Mouse (Mus musculus): ENCODE measurements around the gene Arhgap19. TPM values are rescaled to one million over a fixed set of nuclear protein-coding genes. Genes with fewer than 3 reads are reported as not detected.
A peak's percentile ranks its signal among the peaks of the same experiment; 100 is the strongest.

The Arhgap19 gene
- polyA plus RNA-seq, 1 experiment from 2014 or later = 6.3 TPM

- H3K27me3 ChIP-seq = no peaks in the 10 kb centered on the region
- no peaks in the 10 kb centered on the region; the same call in 1 of the 2 replicates for H3K36me3 ChIP-seq
- H3K4me2 ChIP-seq = no peak overlapping the region
- no peak for ATAC-seq (ENCODE audit: low FRiP score)
- no peak overlapping the region for H3K9ac ChIP-seq
- no peaks in the 10 kb centered on the region for H3K4me1 ChIP-seq (replicated peaks)
- no peaks in the 10 kb centered on the region for H3K9me3 ChIP-seq
- H3K4me3 ChIP-seq = no peak overlapping the region
- no peak overlapping the region for H3K27ac ChIP-seq
Observed at GRCm38 (mm10) chr19:41794017-41794416, 7.8 kb downstream of the Arhgap19 start.

- no peak overlapping the region for H3K4me3 ChIP-seq
- no peak overlapping the region for H3K4me2 ChIP-seq
- H3K9ac ChIP-seq = no peak overlapping the region
- H3K36me3 ChIP-seq = no peaks in the 10 kb centered on the region; the same call in 1 of the 2 replicates
- no peak for ATAC-seq (ENCODE audit: low FRiP score)
- H3K9me3 ChIP-seq = no peaks in the 10 kb centered on the region
- no peak overlapping the region for H3K27ac ChIP-seq
- WGBS = 92% methylated on average over 1 of the region's 1 CpGs
- no peaks in the 10 kb centered on the region for H3K27me3 ChIP-seq
- H3K4me1 ChIP-seq (replicated peaks) = no peaks in the 10 kb centered on the region
Observed at GRCm38 (mm10) chr19:41792934-41793486, 8.8 kb downstream of the Arhgap19 start.

DNA sequence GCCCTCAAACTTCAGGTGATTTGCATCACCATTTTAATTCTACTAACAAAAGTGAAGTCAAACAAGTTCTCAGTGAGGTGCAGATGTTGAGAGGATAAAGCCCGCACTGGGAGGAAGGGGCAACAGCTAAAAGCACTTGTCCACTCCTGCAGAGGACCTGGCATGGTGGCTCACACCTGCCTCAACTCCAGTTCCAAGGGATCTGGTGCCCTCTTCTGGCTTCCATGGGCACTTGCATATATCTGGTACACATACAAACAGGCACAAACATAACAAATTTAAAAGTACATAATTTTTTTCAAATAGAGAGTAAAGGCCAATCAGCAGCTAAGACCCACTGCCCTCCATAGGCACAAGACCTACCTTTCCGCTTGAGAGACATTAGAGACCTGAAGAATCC, 10.5 kb downstream of the Arhgap19 start:
- Histone ChIP-seq H3K9ac (no peak overlapping the region), H3K27ac (no peak overlapping the region), H3K4me1 (replicated peaks) (no peaks in the 10 kb centered on the region), H3K4me2 (no peak overlapping the region), H3K4me3 (no peak overlapping the region), H3K36me3 (peaks cover 2% of the 10 kb centered on the region), H3K9me3 (no peaks in the 10 kb centered on the region), H3K27me3 (no peaks in the 10 kb centered on the region)
- WGBS = 93% methylated on average over 2 of the region's 2 CpGs
- ATAC-seq (ENCODE audit: low FRiP score) = no peak

DNA sequence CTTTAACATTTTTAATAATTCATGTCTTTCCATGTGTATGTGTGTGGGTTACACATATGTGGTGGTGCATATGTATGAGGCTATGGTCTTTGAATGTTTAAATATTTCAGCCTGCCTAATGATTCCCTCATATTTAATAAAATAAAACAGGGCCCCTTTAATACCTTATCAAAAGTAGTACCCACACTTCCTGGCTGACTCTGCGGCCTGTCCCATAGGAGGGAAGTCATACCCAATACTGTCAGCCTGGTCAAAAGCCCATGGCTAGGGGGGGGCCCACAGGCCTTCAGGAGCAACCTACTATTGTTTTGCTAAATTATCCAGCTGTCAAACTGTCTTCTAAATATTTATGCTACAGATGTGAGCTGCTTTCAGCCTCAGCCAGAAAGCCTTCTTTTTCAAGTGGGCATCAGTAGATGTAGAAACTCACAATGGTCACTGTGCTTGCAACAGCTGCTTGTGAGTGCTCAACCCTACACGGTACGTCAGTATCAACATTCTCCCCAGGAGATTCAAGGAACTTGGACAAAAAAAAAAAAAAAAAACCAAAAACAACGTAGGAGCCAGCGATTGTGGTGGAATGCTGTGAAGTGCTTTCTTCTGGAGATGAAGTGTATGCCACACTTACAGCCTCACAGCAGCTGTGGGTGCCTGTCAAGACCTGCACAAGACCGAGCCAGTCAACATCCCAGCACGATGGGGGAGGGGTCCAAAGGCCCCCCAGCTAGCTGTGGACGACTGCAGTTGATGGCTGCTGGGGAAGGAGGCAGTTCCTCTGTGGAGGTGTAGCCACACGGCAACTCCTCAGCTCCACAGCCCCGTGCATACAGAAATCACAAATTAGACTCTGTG, 12.5 kb downstream of the Arhgap19 start:
- 77% methylated on average over 10 of the region's 10 CpGs for WGBS
- Histone ChIP-seq H3K27ac (no peak overlapping the region), H3K4me2 (no peak overlapping the region), H3K36me3 (peaks cover 14% of the 10 kb centered on the region), H3K27me3 (no peaks in the 10 kb centered on the region), H3K9me3 (no peaks in the 10 kb centered on the region), H3K4me3 (no peak overlapping the region), H3K9ac (no peak overlapping the region), H3K4me1 (replicated peaks) (no peaks in the 10 kb centered on the region)
- no peak for ATAC-seq (ENCODE audit: low FRiP score)

DNA sequence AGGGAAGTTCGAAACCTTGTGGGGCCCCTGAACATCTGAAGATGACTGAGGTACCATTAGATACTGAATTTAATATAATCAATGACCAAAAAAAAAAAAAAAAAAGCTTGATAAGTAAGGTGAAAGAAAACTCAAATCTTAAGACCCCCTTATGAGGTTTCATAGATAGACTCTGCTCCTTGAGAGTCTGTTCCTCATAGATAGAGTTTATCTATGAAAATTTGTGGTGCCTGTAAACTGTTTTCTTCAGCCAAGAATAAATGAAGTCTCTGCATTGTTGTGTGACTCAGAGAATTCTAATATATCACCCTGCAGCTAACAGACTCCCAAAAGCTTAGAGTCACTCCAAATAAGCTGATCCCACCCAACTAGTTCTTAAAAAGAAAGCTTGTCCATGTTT, 15.0 kb downstream of the Arhgap19 start:
- Histone ChIP-seq H3K27me3 (no peaks in the 10 kb centered on the region), H3K4me3 (no peak overlapping the region), H3K4me2 (no peak overlapping the region), H3K9me3 (no peaks in the 10 kb centered on the region), H3K27ac (no peak overlapping the region), H3K9ac (no peak overlapping the region), H3K36me3 (peaks cover 14% of the 10 kb centered on the region), H3K4me1 (replicated peaks) (no peaks in the 10 kb centered on the region)
- 90% methylated on average over 1 of the region's 1 CpGs for WGBS
- ATAC-seq (ENCODE audit: low FRiP score) = no peak

GRCm38 (mm10) chr19:41777514-41777913, 24.3 kb downstream of the Arhgap19 start:
- Histone ChIP-seq H3K27me3 (no peaks in the 10 kb centered on the region), H3K4me3 (no peak overlapping the region), H3K36me3 (peaks cover 44% of the 10 kb centered on the region), H3K9me3 (no peaks in the 10 kb centered on the region), H3K9ac (no peak overlapping the region), H3K27ac (no peak overlapping the region), H3K4me1 (replicated peaks) (no peaks in the 10 kb centered on the region), H3K4me2 (no peak overlapping the region)
- no peak for ATAC-seq (ENCODE audit: low FRiP score)
- WGBS = 85% methylated on average over 6 of the region's 6 CpGs

GRCm38 (mm10) chr19:41768711-41769110, 33.1 kb downstream of the Arhgap19 start:
- Histone ChIP-seq H3K4me2 (no peak overlapping the region), H3K9ac (no peak overlapping the region), H3K36me3 (peaks cover 16% of the 10 kb centered on the region), H3K4me1 (replicated peaks) (0 out of 2 replicates have a peak, but pooled peaks cover 6% of the 10 kb centered on the region), H3K4me3 (no peak overlapping the region), H3K27me3 (no peaks in the 10 kb centered on the region), H3K9me3 (no peaks in the 10 kb centered on the region), H3K27ac (no peak overlapping the region)
- 92% methylated on average over 7 of the region's 7 CpGs for WGBS
- ATAC-seq (ENCODE audit: low FRiP score) = no peak

- 0 out of 2 replicates have a peak, but pooled peaks cover 2% of the 10 kb centered on the region for H3K36me3 ChIP-seq
- H3K4me2 ChIP-seq = no peak overlapping the region
- no peaks in the 10 kb centered on the region for H3K9me3 ChIP-seq
- 0 out of 2 replicates have a peak, but pooled peaks cover 6% of the 10 kb centered on the region for H3K4me1 ChIP-seq (replicated peaks)
- ATAC-seq (ENCODE audit: low FRiP score) = no peak
- 82% methylated on average over 5 of the region's 5 CpGs for WGBS
- H3K9ac ChIP-seq = 0 out of 2 replicates have a peak overlapping the region, but pooled peaks have one; percentile 25
- no peak overlapping the region for H3K4me3 ChIP-seq
- peaks cover 11% of the 10 kb centered on the region; the same call in 1 of the 2 replicates for H3K27me3 ChIP-seq
- H3K27ac ChIP-seq = no peak overlapping the region
Observed at GRCm38 (mm10) chr19:41766628-41767027, 35.2 kb downstream of the Arhgap19 start.

DNA sequence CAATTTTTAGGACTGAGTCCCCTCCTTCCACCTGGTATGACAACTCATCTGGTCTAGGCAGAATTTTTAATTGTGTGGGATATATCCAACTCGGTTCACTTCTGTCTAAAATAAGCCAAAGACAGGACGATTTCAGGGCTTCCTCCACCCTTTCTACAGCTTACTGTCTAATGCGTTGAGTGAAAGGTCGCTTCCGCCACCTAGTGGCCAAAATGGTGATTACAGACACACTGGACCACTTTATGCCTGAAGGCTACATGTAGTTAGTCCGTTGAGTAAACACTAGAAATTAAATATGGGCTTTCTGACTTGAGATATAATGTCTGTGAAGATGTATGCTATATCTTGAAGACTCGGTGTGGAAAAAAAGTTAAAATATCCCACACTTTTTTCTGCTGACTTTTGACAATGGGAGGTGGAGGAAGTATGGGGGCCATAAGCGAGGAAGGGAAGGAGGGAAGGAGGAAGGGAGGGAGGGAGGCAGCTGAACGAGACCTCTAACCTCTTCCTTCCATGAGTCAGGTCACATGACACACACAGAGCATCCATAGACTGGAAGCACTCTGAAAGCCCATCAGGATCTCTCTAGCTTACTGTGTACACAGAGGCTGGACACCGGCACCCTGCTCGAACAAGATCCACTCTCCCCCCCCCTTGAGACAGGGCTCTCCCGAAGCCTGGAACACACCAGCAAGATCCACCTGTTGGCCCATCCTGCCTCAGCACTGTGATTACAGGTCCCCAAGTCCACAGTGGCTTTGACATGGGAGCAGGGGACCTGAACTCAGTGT, 37.8 kb downstream of the Arhgap19 start:
- Histone ChIP-seq H3K36me3 (0 out of 2 replicates have a peak, but pooled peaks cover 2% of the 10 kb centered on the region), H3K9me3 (no peaks in the 10 kb centered on the region), H3K4me1 (replicated peaks) (0 out of 2 replicates have a peak, but pooled peaks cover 6% of the 10 kb centered on the region), H3K9ac (no peak overlapping the region), H3K27ac (no peak overlapping the region), H3K4me2 (no peak overlapping the region), H3K27me3 (peaks cover 11% of the 10 kb centered on the region; the same call in 1 of the 2 replicates), H3K4me3 (no peak overlapping the region)
- peak; percentile 84 for ATAC-seq (ENCODE audit: low FRiP score)
- WGBS = 36% methylated on average over 12 of the region's 12 CpGs

GRCm38 (mm10) chr19:41761529-41761928, 40.3 kb downstream of the Arhgap19 start:
- H3K4me1 ChIP-seq (replicated peaks) = no peaks in the 10 kb centered on the region
- 42% methylated on average over 9 of the region's 9 CpGs for WGBS
- H3K9ac ChIP-seq = no peak overlapping the region
- H3K36me3 ChIP-seq = no peaks in the 10 kb centered on the region
- no peak overlapping the region for H3K4me3 ChIP-seq
- no peak overlapping the region for H3K4me2 ChIP-seq
- no peaks in the 10 kb centered on the region for H3K9me3 ChIP-seq
- no peak overlapping the region for H3K27ac ChIP-seq
- H3K27me3 ChIP-seq = peaks cover 11% of the 10 kb centered on the region; the same call in 1 of the 2 replicates
- no peak for ATAC-seq (ENCODE audit: low FRiP score)

GRCm38 (mm10) chr19:41759765-41760164, 42.1 kb downstream of the Arhgap19 start:
- WGBS = 81% methylated on average over 6 of the region's 6 CpGs
- no peaks in the 10 kb centered on the region for H3K9me3 ChIP-seq

DNA sequence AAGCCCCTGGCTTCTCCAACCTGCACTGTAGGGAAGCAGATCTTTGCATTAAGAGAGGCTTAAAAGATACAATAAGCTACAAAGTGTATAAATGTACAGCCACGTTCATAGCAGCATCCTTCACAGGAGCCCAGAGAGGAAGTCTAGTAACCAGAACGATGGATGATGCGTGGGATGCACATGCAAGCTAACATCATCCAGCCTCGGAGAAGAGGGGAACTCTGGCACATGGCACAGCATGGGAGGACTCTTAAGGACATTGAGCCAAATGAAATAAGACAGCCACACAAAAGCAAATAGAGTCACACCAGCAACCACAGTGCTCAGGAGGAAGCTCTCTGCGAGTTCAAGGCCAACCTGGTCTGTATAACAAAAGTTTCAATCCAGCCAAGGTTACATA, 42.6 kb downstream of the Arhgap19 start:
- H3K9ac ChIP-seq = no peak overlapping the region
- H3K27me3 ChIP-seq = peaks cover 25% of the 10 kb centered on the region; the same call in 1 of the 2 replicates
- H3K36me3 ChIP-seq = no peaks in the 10 kb centered on the region
- H3K27ac ChIP-seq = no peak overlapping the region
- peaks cover 10% of the 10 kb centered on the region for H3K4me1 ChIP-seq (replicated peaks)
- no peaks in the 10 kb centered on the region for H3K9me3 ChIP-seq
- H3K4me2 ChIP-seq = no peak overlapping the region
- WGBS = 87% methylated on average over 5 of the region's 5 CpGs
- no peak overlapping the region for H3K4me3 ChIP-seq
- no peak for ATAC-seq (ENCODE audit: low FRiP score)

More at GRCm38 (mm10) chr19:41759765-41760164, 42.1 kb downstream of the Arhgap19 start:
- Histone ChIP-seq H3K4me2 (no peak overlapping the region), H3K4me1 (replicated peaks) (peaks cover 6% of the 10 kb centered on the region), H3K27me3 (peaks cover 25% of the 10 kb centered on the region; the same call in 1 of the 2 replicates), H3K4me3 (no peak overlapping the region), H3K36me3 (no peaks in the 10 kb centered on the region), H3K9ac (no peak overlapping the region), H3K27ac (no peak overlapping the region)
- no peak for ATAC-seq (ENCODE audit: low FRiP score)
